Mouse (Mus musculus) cerebellum, adult 11 months (tissue): ENCODE results near the gene Ace3.

Source experiments
- DNase-seq: peaks from one replicate; pipeline ENCODE4 v3.0.0; 2022

The Ace3 gene

DNA sequence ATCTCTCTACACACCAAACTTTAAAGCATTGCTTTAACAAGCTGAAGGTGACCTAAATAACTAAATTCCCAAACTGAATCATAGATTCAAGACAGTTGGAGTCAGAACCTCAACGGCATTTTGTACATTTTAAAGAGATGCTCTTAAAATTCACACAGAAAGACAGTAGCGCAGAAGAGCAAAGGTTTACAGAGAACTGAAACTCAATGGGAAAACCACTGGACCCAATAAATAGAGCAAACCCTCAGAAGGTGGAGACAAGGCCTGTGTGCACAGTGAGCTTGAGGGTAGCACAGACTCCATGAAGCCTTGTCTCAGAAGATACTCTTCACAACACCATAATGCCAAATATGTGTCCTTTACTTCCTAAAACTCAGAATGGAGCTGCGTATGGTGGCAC, 51.3 kb downstream of the Ace3 start:
- DNase-seq, result no peak

- no peak for DNase-seq
Measured at GRCm38 (mm10) chr11:106046584-106046983, 52.1 kb downstream of the Ace3 start.

GRCm38 (mm10) chr11:106053921-106054320, 59.4 kb downstream of the Ace3 start:
- DNase-seq, result no peak

- DNase-seq, result no peak
Measured at GRCm38 (mm10) chr11:106054600-106054999, 60.1 kb downstream of the Ace3 start.
